Mouse (Mus musculus): ENCODE measurements around the gene Ggt6.

GRCm38 (mm10) chr11:72395652-72396051 lies 39.7 kb upstream of the Ggt6 start:
- TF ChIP-seq POLR2A (IDR thresholded peaks at IDR 0.05; ENCODE audit: insufficient read depth, low read length) (no peak), CTCF (IDR thresholded peaks at IDR 0.05; ENCODE audit: low read depth, low read length) (no peak), EP300 (IDR thresholded peaks at IDR 0.05; ENCODE audit: insufficient read depth, low read depth, low read length) (no peak)
